In genomic region chr16:20464725-20465124, GRCm38 (mm10) we compare ENCODE assay signal across 35 mouse cellular contexts.
"Had no signal": no experiment of that assay in that cellular context is flagged by ENCODE, and none has a peak within 500 bp of the region (broad histone marks: within the 10 kb centered on the region; RNA-seq: fewer than 3 reads in every experiment).

No protein-coding gene starts in this region.

- H3K4me3 ChIP-seq: heart, embryonic 10.5 days; heart, embryonic 12.5 days; heart, embryonic 13.5 days; heart, embryonic 15.5 days; hindbrain, embryonic 10.5 days; hindbrain, embryonic 12.5 days; hindbrain, embryonic 13.5 days; hindbrain, embryonic 15.5 days; intestine, embryonic 15.5 days; kidney, embryonic 15.5 days; layer of hippocampus, adult 2 months; left cerebral cortex, adult 2 months had no signal

- H3K27ac ChIP-seq: heart, embryonic 10.5 days; heart, embryonic 13.5 days; heart, embryonic 15.5 days; hindbrain, embryonic 10.5 days; hindbrain, embryonic 12.5 days; hindbrain, embryonic 13.5 days; hindbrain, embryonic 14.5 days; hindbrain, embryonic 15.5 days; hindbrain, postnatal 0 days; intestine, embryonic 15.5 days; kidney, embryonic 15.5 days; kidney, postnatal 0 days; layer of hippocampus, adult 2 months; left cerebral cortex, adult 2 months had no signal

- H3K27me3 ChIP-seq: heart, embryonic 12.5 days; heart, embryonic 13.5 days; heart, embryonic 15.5 days; hindbrain, embryonic 12.5 days; hindbrain, embryonic 13.5 days; hindbrain, embryonic 15.5 days; intestine, embryonic 15.5 days; kidney, embryonic 15.5 days had no signal

- DNase-seq: heart, postnatal 10 days; heart, postnatal 14 days; heart, postnatal 36 days; heart, postnatal 4 days; kidney, adult 11 months; kidney, adult 18-20 months; kidney, adult 2 months; kidney, adult 8-10 months; kidney, adult 9 months; kidney, postnatal 10 days; kidney, postnatal 14 days; kidney, postnatal 25 days; kidney, postnatal 36 days; kidney, postnatal 4 days; layer of hippocampus, adult 9-11 months; layer of hippocampus, postnatal 36 days had no signal

- H3K9me3 ChIP-seq: heart, embryonic 10.5 days; heart, embryonic 13.5 days; heart, embryonic 15.5 days; hindbrain, embryonic 10.5 days; hindbrain, embryonic 12.5 days; hindbrain, embryonic 13.5 days; hindbrain, embryonic 15.5 days; intestine, embryonic 15.5 days; kidney, embryonic 15.5 days had no signal

- ATAC-seq: hindbrain, embryonic 16.5 days; hindbrain, postnatal 0 days; inflammation-experienced regulatory T-cells, adult 6 months; intestine, embryonic 15.5 days; intestine, embryonic 16.5 days; intestine, postnatal 0 days had no signal

- H3K4me2 ChIP-seq: heart, embryonic 12.5 days; heart, embryonic 13.5 days; heart, embryonic 15.5 days; hindbrain, embryonic 12.5 days; hindbrain, embryonic 13.5 days; hindbrain, embryonic 14.5 days; hindbrain, embryonic 15.5 days; intestine, embryonic 15.5 days; kidney, embryonic 15.5 days had no signal

- H3K9ac ChIP-seq: heart, embryonic 12.5 days; heart, embryonic 13.5 days; heart, embryonic 15.5 days; hindbrain, embryonic 12.5 days; hindbrain, embryonic 13.5 days; hindbrain, embryonic 14.5 days; hindbrain, embryonic 15.5 days; intestine, embryonic 15.5 days; kidney, embryonic 15.5 days had no signal

- H3K4me1 ChIP-seq: heart, embryonic 10.5 days; heart, embryonic 12.5 days; heart, embryonic 13.5 days; heart, embryonic 15.5 days; hindbrain, embryonic 10.5 days; hindbrain, embryonic 12.5 days; hindbrain, embryonic 13.5 days; hindbrain, embryonic 15.5 days; intestine, embryonic 15.5 days; kidney, embryonic 15.5 days had no signal

- H3K36me3 ChIP-seq: heart, embryonic 10.5 days; heart, embryonic 12.5 days; heart, embryonic 13.5 days; heart, embryonic 15.5 days; hindbrain, embryonic 10.5 days; hindbrain, embryonic 12.5 days; hindbrain, embryonic 13.5 days; hindbrain, embryonic 15.5 days; intestine, embryonic 15.5 days; kidney, embryonic 15.5 days had no signal
